ENCODE assay signal across 27 mouse cellular contexts in genomic region chr4:100248273-100248672, GRCm38 (mm10).
A peak's percentile ranks its signal among the peaks of the same experiment; 100 is the strongest.
DNase-seq lines count a peak whose midpoint lies in the region; ATAC-seq and TF ChIP-seq lines count a peak whose summit lies in the region.
"Had no signal": no experiment of that assay in that cellular context is flagged by ENCODE, and none has a peak within 500 bp of the region (broad histone marks: within the 10 kb centered on the region; RNA-seq: fewer than 3 reads in every experiment).

No protein-coding gene starts in this region.

- intact Hi-C loops in heart, adult 2 months (cut with DNase I) = no loop called here

- no peaks in the 10 kb centered on the region for H3K79me2 ChIP-seq in heart, adult 2 months (replicated peaks; ENCODE audit: control insufficient read depth, insufficient read depth, low read length)

- WGBS in heart, embryonic 13.5 days = 73% methylated on average over 2 of the region's 2 CpGs
- 64% methylated on average over 2 of the region's 2 CpGs for WGBS in heart, adult 2 months
- 48% methylated on average over 2 of the region's 2 CpGs for WGBS in lung, embryonic 15.5 days
- WGBS in thymus, adult 2 months = 94% methylated on average over 2 of the region's 2 CpGs

- no peaks in the 10 kb centered on the region for H3K27me3 ChIP-seq in heart, embryonic 13.5 days (replicated peaks)
- H3K27me3 ChIP-seq in heart, adult 2 months (ENCODE audit: control insufficient read depth, insufficient read depth, low read length) = no peaks in the 10 kb centered on the region
- no peaks in the 10 kb centered on the region for H3K27me3 ChIP-seq in lung, embryonic 15.5 days
- no peaks in the 10 kb centered on the region for H3K27me3 ChIP-seq in thymus, adult 2 months (ENCODE audit: control insufficient read depth, insufficient read depth, low read length)
- H3K27me3 ChIP-seq: forebrain, embryonic 13.5 days; heart, embryonic 12.5 days; liver, embryonic 12.5 days; midbrain, embryonic 15.5 days; neural tube, embryonic 15.5 days; Patski had no signal

- H3K36me3 ChIP-seq in heart, embryonic 13.5 days = no peaks in the 10 kb centered on the region
- no peaks in the 10 kb centered on the region for H3K36me3 ChIP-seq in heart, adult 2 months (ENCODE audit: control insufficient read depth, insufficient read depth, low read length)
- H3K36me3 ChIP-seq in lung, embryonic 15.5 days = no peaks in the 10 kb centered on the region
- no peaks in the 10 kb centered on the region for H3K36me3 ChIP-seq in thymus, adult 2 months (ENCODE audit: control insufficient read depth, insufficient read depth, low read length)
- H3K36me3 ChIP-seq: G1E; heart, embryonic 12.5 days; liver, embryonic 12.5 days; midbrain, embryonic 15.5 days; neural tube, embryonic 15.5 days had no signal

- no peak for TF ChIP-seq POLR2A in heart, adult 2 months (IDR thresholded peaks at IDR 0.05; ENCODE audit: insufficient read depth, low read depth, low read length)
- no peak for TF ChIP-seq POLR2A in thymus, adult 2 months (IDR thresholded peaks at IDR 0.05; ENCODE audit: control insufficient read depth, extremely low read depth, insufficient read depth, low read length, poor library complexity)

- H3K27ac ChIP-seq in heart, embryonic 13.5 days (replicated peaks) = 0 out of 2 replicates have a peak overlapping the region, but pooled peaks have one; percentile 5
- no peak overlapping the region for H3K27ac ChIP-seq in heart, adult 2 months
- peak overlapping the region; percentile 25 for H3K27ac ChIP-seq in lung, embryonic 15.5 days
- no peak overlapping the region for H3K27ac ChIP-seq in thymus, adult 2 months (ENCODE audit: control insufficient read depth, insufficient read depth, low read length)
- H3K27ac ChIP-seq: forebrain, embryonic 13.5 days; hindbrain, embryonic 14.5 days; liver, embryonic 12.5 days; midbrain, embryonic 15.5 days; neural tube, embryonic 15.5 days had no signal

- TF ChIP-seq EP300 in heart, adult 2 months (IDR thresholded peaks at IDR 0.05; ENCODE audit: insufficient read depth, low read depth, low read length) = no peak

- TF ChIP-seq CTCF in heart, adult 2 months (IDR thresholded peaks at IDR 0.05) = no peak
- TF ChIP-seq CTCF in thymus, adult 2 months (IDR thresholded peaks at IDR 0.05; ENCODE audit: borderline replicate concordance, control insufficient read depth, extremely low read depth, insufficient read depth, low read length, poor library complexity) = no peak

- no peaks in the 10 kb centered on the region for H3K9me3 ChIP-seq in heart, embryonic 13.5 days
- no peaks in the 10 kb centered on the region for H3K9me3 ChIP-seq in lung, embryonic 15.5 days
- H3K9me3 ChIP-seq: forebrain, embryonic 13.5 days; heart, embryonic 12.5 days; liver, embryonic 12.5 days; midbrain, embryonic 15.5 days; neural tube, embryonic 15.5 days had no signal

- H3K4me3 ChIP-seq in heart, embryonic 13.5 days = no peak overlapping the region
- no peak overlapping the region for H3K4me3 ChIP-seq in heart, adult 2 months
- no peak overlapping the region for H3K4me3 ChIP-seq in lung, embryonic 15.5 days
- H3K4me3 ChIP-seq in thymus, adult 2 months (ENCODE audit: control insufficient read depth, insufficient read depth, low read length) = no peak overlapping the region
- H3K4me3 ChIP-seq: forebrain, embryonic 13.5 days; heart, embryonic 12.5 days; liver, embryonic 12.5 days; midbrain, embryonic 15.5 days; neural tube, embryonic 15.5 days had no signal

- H3K4me2 ChIP-seq in heart, embryonic 13.5 days = no peak overlapping the region
- H3K4me2 ChIP-seq in lung, embryonic 15.5 days = no peak overlapping the region
- H3K4me2 ChIP-seq: forebrain, embryonic 13.5 days; heart, embryonic 12.5 days; hindbrain, embryonic 14.5 days; liver, embryonic 12.5 days; midbrain, embryonic 15.5 days; neural tube, embryonic 15.5 days had no signal

- no peak overlapping the region for H3K9ac ChIP-seq in heart, embryonic 13.5 days
- H3K9ac ChIP-seq in heart, adult 2 months (ENCODE audit: low read depth, low read length) = no peak overlapping the region
- H3K9ac ChIP-seq in lung, embryonic 15.5 days = no peak overlapping the region
- H3K9ac ChIP-seq: forebrain, embryonic 13.5 days; heart, embryonic 12.5 days; hindbrain, embryonic 14.5 days; liver, embryonic 12.5 days; liver, postnatal 0 days; midbrain, embryonic 15.5 days; neural tube, embryonic 15.5 days had no signal

- ATAC-seq in heart, embryonic 13.5 days (ENCODE audit: extremely low read depth, insufficient number of reproducible peaks, low FRiP score, low TSS enrichment) = no peak
- ATAC-seq in lung, embryonic 15.5 days (ENCODE audit: borderline replicate concordance, extremely low read depth, low FRiP score, low TSS enrichment) = peak; percentile 47
- ATAC-seq: forebrain, embryonic 13.5 days; inflammation-experienced regulatory T-cells, adult 6 months; liver, embryonic 12.5 days; liver, postnatal 0 days; midbrain, embryonic 15.5 days; Patski had no signal

- no peak for DNase-seq in heart, adult 2 months
- DNase-seq in lung, postnatal 25 days (ENCODE audit: low spot score) = no peak
- peak; percentile 23 for DNase-seq in kidney, adult 9 months
- DNase-seq in kidney, postnatal 14 days = peak; percentile 29
- DNase-seq in thymus, adult 2 months = no peak
- DNase-seq in adrenal gland, postnatal 4 days (ENCODE audit: low spot score in 2 of 2) = no peak
- DNase-seq: adrenal gland, postnatal 25 days; cerebellum, adult 18-20 months; cerebellum, postnatal 10 days; gastrocnemius, postnatal 14 days; heart, postnatal 10 days; left cerebral cortex, postnatal 4 days; liver, postnatal 0 days; right cerebral cortex, postnatal 25 days; spleen, adult 18-20 months; thymus, postnatal 36 days had no signal

- H3K4me1 ChIP-seq in heart, embryonic 13.5 days = peaks cover 28% of the 10 kb centered on the region
- peaks cover 3% of the 10 kb centered on the region for H3K4me1 ChIP-seq in heart, adult 2 months (ENCODE audit: control insufficient read depth, insufficient read depth, low read length)
- peaks cover 44% of the 10 kb centered on the region for H3K4me1 ChIP-seq in lung, embryonic 15.5 days
- no peaks in the 10 kb centered on the region for H3K4me1 ChIP-seq in thymus, adult 2 months (replicated peaks; ENCODE audit: control insufficient read depth, insufficient read depth, low read length)
- H3K4me1 ChIP-seq: forebrain, embryonic 13.5 days; liver, embryonic 12.5 days; midbrain, embryonic 15.5 days; neural tube, embryonic 15.5 days had no signal

Comparison
In these comparisons a context has a peak if more than half of its experiments do, and no peak if none do; other contexts are left out.
1. H3K27ac ChIP-seq: peak in heart, embryonic 13.5 days (single experiment) and lung, embryonic 15.5 days (single experiment); none in heart, adult 2 months (single experiment) and thymus, adult 2 months (single experiment).
2. DNase-seq: peak in kidney, adult 9 months (single experiment) and kidney, postnatal 14 days (single experiment); none in heart, adult 2 months (0 of 2), lung, postnatal 25 days (single experiment), thymus, adult 2 months (single experiment) and adrenal gland, postnatal 4 days (0 of 2).